Comparison of ENCODE assay signal across 11 mouse cellular contexts in genomic region chr4:44714111-44714621, GRCm38 (mm10). TPM values are rescaled to one million over a fixed set of nuclear protein-coding genes. Genes with fewer than 3 reads are reported as not detected.
DNase-seq lines count a peak whose midpoint lies in the region; ATAC-seq lines count a peak whose summit lies in the region.
"Had no signal": no experiment of that assay in that cellular context is flagged by ENCODE, and none has a peak within 500 bp of the region (broad histone marks: within the 10 kb centered on the region; RNA-seq: fewer than 3 reads in every experiment).

No protein-coding gene starts in this region.

- H3K9ac ChIP-seq in neural tube, embryonic 15.5 days (replicated peaks): no peak overlapping the region
- H3K9ac ChIP-seq in hindbrain, embryonic 14.5 days: no peak overlapping the region

- H3K27ac ChIP-seq in neural tube, embryonic 15.5 days (replicated peaks): no peak overlapping the region
- H3K27ac ChIP-seq in hindbrain, embryonic 14.5 days: no peak overlapping the region

- peaks cover 88% of the 10 kb centered on the region for H3K27me3 ChIP-seq in neural tube, embryonic 15.5 days (replicated peaks)
- peaks cover 84% of the 10 kb centered on the region for H3K27me3 ChIP-seq in hindbrain, embryonic 14.5 days (ENCODE audit: control insufficient read depth, insufficient read depth, low read length)

- peaks cover 15% of the 10 kb centered on the region for H3K4me1 ChIP-seq in neural tube, embryonic 15.5 days
- no peaks in the 10 kb centered on the region for H3K4me1 ChIP-seq in hindbrain, embryonic 14.5 days (replicated peaks; ENCODE audit: control insufficient read depth, insufficient read depth, low read length)

- WGBS in neural tube, embryonic 15.5 days: under 1% methylated on average over 27 of the region's 27 CpGs
- WGBS in hindbrain, embryonic 14.5 days: 1% methylated on average over 27 of the region's 27 CpGs

- H3K4me3 ChIP-seq in neural tube, embryonic 15.5 days (replicated peaks): no peak overlapping the region
- H3K4me3 ChIP-seq in hindbrain, embryonic 14.5 days (replicated peaks; ENCODE audit: low read length): peak overlapping the region; percentile 6; the same call in 1 of the 2 replicates
- H3K4me3 ChIP-seq: megakaryocyte, embryonic 14.5 days had no signal

- H3K36me3 ChIP-seq in neural tube, embryonic 15.5 days: no peaks in the 10 kb centered on the region
- no peaks in the 10 kb centered on the region for H3K36me3 ChIP-seq in hindbrain, embryonic 14.5 days (replicated peaks; ENCODE audit: control insufficient read depth, insufficient read depth)

- H3K9me3 ChIP-seq in neural tube, embryonic 15.5 days (replicated peaks): no peaks in the 10 kb centered on the region
- no peaks in the 10 kb centered on the region for H3K9me3 ChIP-seq in hindbrain, embryonic 14.5 days (ENCODE audit: control insufficient read depth, low read length)

- no peak overlapping the region for H3K4me2 ChIP-seq in neural tube, embryonic 15.5 days
- H3K4me2 ChIP-seq in hindbrain, embryonic 14.5 days (replicated peaks): peak overlapping the region; percentile 39
- H3K4me2 ChIP-seq: liver, embryonic 11.5 days had no signal

- DNase-seq in heart, adult 11 months: peak; percentile 80
- DNase-seq in heart, adult 9 months (ENCODE audit: low spot score in 2 of 2): no peak
- peak; percentile 58 for DNase-seq in neural tube, embryonic 10.5 days (ENCODE audit: extremely low spot score, low spot score)
- no peak for DNase-seq in hindbrain, embryonic 14.5 days (ENCODE audit: low spot score)
- peak; percentile 48 to 58 for DNase-seq in spleen, postnatal 36 days (ENCODE audit: low spot score in 2 of 2)
- no peak for DNase-seq in left cerebral cortex, postnatal 36 days (ENCODE audit: low spot score in 2 of 2)

- intact Hi-C loops in left cerebral cortex, postnatal 36 days (cut with DNase I): loop anchor here (10.0 kb wide), 1 partner anchor 1631 kb away; the partner anchor contains the start of gene Foxe1

- no peak for ATAC-seq in neural tube, embryonic 15.5 days (ENCODE audit: low FRiP score)
- no peak for ATAC-seq in hindbrain, embryonic 14.5 days (ENCODE audit: low FRiP score)
- ATAC-seq in erythroblast, adult 5-6 weeks (replicated peaks; ENCODE audit: low FRiP score, poor library complexity, severe bottlenecking): no peak

RNA-seq across cellular contexts. Expression of gene Pax5, which starts 3.9 kb away (rescaled TPM):
- 0.86 and 1.2 TPM in 2 replicates for polyA plus RNA-seq in neural tube, embryonic 15.5 days (2015; fragmentation: Nextera tagmentation; extraction: Ambion mirVana)
- polyA plus RNA-seq in hindbrain, embryonic 14.5 days (2014; fragmentation: Nextera tagmentation; extraction: Ambion mirVana): 1.8 and 1.9 TPM in 2 replicates
- total RNA-seq in erythroblast, adult 5-6 weeks (2015; ENCODE audit: low replicate concordance): 0.63 TPM in 1 of 2 replicates, not detected in the other
- total RNA-seq in erythroblast, adult 5-6 weeks (2017; ENCODE audit: low replicate concordance): 0.14 TPM in 1 of 2 replicates, not detected in the other
- total RNA-seq in left cerebral cortex, postnatal 36 days (2021): under 1 TPM; 0.05 to 0.09 TPM
- polyA plus RNA-seq: C2C12; liver, embryonic 11.5 days had no signal

RNA-seq across cellular contexts. Expression of gene Zcchc7, which starts 41.5 kb away (rescaled TPM):
- 37.9 and 39.4 TPM in 2 replicates for polyA plus RNA-seq in neural tube, embryonic 15.5 days (2015; fragmentation: Nextera tagmentation; extraction: Ambion mirVana)
- 34.3 and 38.5 TPM in 2 replicates for polyA plus RNA-seq in hindbrain, embryonic 14.5 days (2014; fragmentation: Nextera tagmentation; extraction: Ambion mirVana)
- total RNA-seq in erythroblast, adult 5-6 weeks (2015; ENCODE audit: low replicate concordance): 15.9 and 19.2 TPM in 2 replicates
- total RNA-seq in erythroblast, adult 5-6 weeks (2017; ENCODE audit: low replicate concordance): 31.5 and 39.8 TPM in 2 replicates
- total RNA-seq in left cerebral cortex, postnatal 36 days (2021): 10 to 100 TPM; 39.6 to 71.4 TPM

Comparison
In these comparisons a context has a peak if more than half of its experiments do, and no peak if none do; other contexts are left out.
1. DNase-seq: peak in heart, adult 11 months (single experiment), neural tube, embryonic 10.5 days (single experiment) and spleen, postnatal 36 days (2 of 2); none in heart, adult 9 months (0 of 2), hindbrain, embryonic 14.5 days (single experiment) and left cerebral cortex, postnatal 36 days (0 of 2).